Mouse (Mus musculus) layer of hippocampus, adult 8-10 months (tissue): ENCODE measurements around the gene Itgae. TPM values are rescaled to one million over a fixed set of nuclear protein-coding genes. Genes with fewer than 3 reads are reported as not detected.
A peak's percentile ranks its signal among the peaks of the same experiment; 100 is the strongest.

Experiments
- DNase-seq, 2 experiments: peaks; one replicate each; pipeline ENCODE4 v3.0.0; 2022; ENCODE audit warnings: low spot score in 2 of 2
- total RNA-seq, 4 experiments: library from RNA; stranded (reverse); gene quantifications; 2 replicates each; pipeline ENCODE4 v1.2.4; 2022

The Itgae gene
- total RNA-seq, 4 experiments from 2014 or later: 0.16 to 0.21 (median 0.18) TPM

DNA sequence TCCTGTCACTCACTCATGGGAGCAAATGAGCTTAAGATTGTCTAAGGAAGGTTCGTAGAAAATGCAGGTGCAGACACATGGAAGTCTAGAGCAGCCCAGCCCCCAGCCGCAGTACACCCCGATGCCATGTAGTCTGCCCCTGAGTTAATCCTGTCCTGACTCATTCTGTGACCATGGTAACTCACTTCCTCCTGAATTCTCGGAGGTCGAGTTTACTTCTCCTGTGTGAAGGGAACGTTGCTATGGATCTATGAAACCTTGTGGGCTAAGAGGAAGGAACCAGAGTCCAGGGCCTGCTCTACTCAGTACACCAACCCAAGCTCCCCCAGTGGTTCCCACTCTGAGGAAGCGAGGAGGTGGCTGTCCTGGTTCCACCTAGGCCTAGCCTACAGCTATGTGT, 2.5 kb downstream of the Itgae start:
- DNase-seq: no peak

DNA sequence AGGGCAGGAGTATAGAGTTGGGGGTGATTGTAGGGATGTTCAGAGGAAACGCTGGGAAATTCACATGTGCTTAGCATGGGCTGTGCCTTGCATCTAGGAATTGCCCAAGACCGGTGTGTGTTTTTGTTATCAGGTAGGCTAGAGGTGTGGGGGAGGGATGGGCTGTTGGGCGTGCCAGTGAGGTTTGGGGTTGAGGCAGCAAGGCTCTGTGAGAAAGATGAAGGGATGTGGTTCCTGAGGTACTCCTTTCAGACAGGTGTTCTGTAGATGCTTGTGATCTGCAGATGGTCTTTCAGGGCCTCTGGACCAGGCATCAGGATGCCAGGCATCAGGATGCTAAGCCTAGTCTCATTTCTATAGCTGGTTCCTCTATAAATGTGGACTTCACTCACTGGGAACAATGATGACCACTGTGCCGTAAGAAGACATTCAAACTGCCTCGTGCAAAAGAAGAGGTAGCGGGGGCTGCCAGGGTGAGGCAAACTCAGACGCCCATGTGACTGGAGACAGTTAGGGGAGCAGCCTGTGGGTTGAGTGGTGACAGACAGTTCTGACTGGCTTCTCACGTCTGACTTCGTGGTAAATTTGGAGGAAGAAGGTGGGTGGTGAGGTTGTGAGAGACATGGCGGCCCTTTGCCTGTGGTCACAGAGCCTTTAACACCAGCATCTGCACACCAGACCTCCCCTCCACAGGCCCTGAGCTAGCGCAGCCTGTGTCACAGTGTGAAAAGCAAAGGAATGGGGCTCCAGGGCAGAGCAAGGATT, 4.0 kb downstream of the Itgae start:
- no peak for DNase-seq

DNA sequence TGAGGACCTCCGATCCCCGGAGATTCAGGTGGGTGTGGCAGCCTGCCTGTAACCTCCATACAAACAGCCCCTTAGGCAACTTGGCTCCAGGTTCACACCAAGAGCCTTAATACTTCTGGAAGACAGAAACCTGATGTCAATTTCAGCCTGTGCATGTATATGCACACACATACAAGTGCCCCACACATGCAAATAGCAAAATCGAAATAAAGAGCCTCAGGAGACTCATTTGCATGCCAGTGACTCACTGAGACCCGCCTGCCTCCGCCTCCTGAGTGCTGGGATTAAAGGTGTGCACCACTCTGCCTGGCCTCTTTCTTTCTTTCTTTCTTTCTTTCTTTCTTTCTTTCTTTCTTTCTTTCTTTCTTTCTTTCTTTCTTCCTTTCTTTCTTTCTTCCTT, 8.5 kb downstream of the Itgae start:
- no peak for DNase-seq

DNA sequence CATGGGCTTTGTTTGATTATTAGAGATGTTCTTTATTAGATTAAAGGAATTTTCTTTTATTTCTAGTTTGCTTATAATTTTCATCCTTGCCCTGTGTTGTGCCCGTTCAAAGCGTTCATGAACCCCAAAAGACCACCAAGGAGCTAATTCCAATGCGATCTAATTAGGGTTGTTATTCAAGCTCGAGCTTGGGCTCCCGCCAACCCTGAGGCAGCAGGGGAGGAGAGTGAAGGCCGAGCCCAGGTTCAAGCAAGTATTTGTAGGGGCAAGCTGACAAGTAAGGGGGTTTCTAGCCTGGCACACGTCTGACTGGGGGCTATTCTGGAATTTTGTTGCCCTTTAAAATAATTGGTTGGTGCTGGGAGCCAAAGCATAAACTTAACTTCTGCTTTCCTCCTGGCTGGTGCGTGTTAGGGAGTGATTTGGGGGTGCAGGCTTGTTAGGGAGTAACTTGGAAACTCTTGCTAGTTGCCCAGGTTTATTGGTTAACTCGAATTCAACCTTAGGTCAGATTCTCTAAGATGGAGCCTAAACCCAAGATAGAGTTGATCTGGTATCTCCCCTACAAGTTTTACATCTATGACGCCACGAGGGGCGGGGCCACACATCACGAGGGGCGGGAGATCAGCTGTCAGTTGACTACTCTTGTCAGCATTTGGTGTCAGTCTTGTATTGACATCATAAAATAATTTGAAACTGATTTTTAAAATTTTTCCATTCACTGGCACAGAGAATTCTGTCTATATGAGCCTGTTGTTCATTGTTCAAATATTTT, 9.8 kb downstream of the Itgae start:
- no peak for DNase-seq

DNA sequence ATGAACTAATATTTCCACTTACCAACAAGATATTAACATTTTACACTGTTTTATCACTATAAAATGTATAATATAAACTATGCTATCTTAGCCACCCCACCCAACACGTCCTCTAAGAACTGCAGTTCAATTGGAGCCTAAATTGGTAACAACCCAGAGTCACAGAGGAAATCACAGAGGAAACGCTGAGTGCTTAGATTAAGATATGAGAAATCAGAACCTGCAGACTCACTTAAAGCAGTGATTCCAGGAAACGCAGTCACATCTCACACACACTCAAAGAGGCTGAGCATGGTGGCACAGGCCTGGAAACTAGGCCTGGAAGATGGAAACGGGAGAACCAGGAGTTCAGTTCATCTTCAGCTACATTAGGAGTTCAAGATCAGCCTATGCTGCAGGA, 10.9 kb downstream of the Itgae start:
- DNase-seq: no peak

DNA sequence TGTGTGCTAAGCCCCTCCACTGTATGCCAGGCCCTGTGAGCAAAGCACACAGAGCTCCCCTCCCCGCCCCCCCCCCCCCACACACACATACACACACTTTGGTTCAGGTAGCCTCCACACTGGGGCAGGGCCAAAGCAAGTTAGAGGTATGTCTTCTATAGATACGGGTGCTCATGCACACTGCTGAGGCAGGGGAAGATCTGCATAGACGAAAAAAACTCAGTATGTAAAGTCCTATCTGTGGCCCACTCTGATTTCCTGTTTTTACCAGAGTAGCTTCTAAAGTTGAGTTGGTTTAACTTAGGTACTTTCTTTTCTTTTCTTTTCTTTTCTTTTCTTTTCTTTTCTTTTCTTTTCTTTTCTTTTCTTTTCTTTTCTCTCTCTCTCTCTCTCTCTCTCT, 14.9 kb downstream of the Itgae start:
- no peak for DNase-seq

DNA sequence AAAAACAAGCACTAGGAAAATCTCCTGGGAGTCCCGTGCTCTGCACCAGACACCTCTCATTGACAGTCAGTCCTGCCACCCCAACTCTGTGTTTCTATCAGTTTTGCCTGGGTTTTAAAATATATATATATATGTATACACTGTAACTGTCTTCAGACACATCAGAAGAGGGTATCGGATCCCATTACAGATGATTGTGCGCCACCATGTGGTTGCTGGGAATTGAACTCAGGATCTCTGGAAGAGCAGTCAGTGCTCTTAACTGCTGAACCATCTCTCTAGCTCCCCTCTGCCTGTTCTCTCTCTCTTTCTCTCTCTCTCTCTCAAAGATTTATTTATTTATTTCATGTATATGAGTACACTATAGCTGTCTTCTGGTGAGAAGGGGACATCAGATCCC, 17.0 kb downstream of the Itgae start:
- peak in 1 of 2 experiments; percentile 33 for DNase-seq

DNA sequence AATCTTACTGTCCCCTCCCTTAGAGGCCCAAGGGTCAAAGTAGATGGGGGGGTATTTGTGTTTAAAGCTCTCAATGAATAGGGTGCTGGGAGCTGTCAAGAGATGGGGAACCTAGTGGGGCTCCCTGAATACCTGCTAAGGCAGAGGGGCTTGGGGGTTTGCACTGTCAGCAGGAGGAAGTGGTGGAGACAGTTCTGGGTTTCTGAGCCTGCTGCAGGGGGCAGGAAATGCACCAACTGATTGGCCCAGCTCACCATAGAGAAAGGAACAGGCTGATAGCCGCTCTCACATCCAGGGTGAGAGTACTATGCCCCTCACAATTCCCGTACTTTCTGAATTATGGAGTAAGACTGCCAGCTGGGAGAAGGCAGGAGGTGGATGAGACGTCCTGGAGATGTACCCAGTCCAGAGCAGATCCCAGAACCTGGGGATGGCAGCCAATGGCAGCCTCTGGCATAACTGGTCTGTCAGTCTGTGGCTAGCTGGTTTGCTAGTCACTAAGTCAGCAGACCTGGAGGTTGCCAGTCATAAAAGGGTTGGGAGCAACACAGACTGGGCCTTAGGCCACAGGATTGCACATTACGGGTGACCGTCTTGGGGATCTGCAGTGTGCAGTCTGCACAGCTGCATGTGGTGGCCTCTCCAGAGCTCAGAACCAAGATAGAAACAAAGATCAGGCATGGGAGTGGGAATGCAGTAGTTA, 18.0 kb downstream of the Itgae start:
- no peak for DNase-seq

DNA sequence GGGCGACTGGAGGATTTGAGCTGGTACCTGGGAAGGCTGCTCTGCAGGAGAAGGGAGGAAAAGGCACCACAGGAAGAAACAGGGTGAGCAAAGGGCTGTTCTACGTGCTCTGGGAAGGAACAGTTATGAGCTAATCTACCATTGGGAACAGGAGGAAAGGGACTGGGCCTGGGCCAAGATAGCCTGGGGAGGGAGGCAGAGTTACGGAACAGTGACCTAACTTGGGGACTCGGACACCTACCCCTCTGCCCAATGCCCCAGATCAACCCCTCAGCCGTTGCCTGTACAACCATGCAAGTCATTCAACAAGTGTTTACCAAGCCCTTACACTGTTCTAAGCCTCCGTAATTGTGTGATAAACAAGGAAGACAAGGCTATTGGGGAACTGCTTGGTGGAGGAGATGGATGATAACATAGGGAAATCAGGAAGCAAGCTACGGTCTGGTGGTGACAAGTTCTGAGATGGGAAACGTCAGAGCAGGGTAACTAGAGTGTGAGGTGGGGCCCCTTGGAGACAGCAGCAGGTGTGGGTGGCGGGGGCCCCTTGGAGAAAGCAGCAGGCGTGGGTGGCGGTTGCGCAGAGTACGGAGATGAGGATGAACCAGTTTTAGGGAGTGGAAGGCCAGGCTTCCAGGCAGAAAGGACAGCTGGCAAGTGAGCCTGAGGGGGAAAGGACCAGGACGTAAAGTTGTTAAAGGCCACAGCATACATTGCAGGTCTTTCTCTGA, 18.7 kb downstream of the Itgae start:
- DNase-seq: no peak

DNA sequence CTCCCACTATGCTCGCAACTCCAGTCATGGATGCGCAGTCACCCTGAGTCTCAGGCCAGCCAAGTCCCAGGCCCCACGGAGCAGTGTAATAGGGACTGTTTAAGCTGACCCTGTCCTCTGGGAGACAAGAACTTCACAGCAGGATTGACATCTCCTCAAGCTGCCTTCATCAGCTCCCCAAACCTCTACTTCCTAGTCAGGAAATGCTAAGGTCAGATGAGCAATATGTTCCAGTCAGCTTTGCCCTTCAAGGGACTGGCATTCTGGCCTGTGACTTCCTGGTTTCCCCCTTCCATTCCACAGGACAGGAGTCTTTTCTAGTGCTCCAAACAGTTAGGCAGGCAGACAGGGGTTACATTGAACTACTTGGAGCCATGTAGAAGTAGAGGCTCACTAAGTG, 19.6 kb downstream of the Itgae start:
- DNase-seq: no peak

DNA sequence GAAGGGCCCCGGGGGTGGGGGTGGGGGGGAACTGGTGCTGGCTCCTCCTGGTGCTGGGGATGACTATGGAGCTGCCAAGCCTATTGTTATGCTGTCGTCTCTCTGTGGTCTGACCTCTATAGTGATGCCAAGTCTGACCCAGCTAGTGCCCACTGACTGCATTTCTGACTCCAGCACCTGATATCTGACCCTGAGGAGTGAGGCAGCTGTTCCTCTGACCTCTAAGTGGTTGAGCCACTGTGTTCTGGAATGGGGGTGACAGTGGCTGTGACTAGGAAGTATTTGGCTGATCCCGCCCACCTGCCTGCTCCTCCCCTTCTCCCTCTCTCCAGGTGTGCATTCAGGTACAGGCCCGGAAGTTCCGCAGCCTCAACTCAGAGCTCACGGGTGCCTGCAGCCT, 21.0 kb downstream of the Itgae start:
- DNase-seq: no peak

DNA sequence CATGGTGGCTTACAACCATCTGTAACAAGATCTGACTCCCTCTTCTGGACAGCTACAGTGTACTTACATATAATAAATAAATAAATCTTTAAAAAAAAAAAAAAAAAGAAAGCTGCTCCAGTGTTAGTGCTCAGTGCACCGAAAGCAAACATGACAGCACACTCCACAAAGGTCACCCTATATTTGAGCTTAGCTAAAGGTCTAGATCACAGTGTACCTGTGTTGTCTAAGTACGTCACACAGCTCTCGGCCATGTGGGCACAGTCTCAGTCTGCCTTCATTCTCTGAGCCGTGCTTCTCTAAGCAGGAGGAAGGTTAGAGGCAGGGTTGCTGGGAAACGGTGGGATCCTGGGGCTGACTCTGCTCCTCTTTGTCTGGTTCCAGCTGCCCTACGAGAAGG, 36.1 kb downstream of the Itgae start:
- no peak for DNase-seq

DNA sequence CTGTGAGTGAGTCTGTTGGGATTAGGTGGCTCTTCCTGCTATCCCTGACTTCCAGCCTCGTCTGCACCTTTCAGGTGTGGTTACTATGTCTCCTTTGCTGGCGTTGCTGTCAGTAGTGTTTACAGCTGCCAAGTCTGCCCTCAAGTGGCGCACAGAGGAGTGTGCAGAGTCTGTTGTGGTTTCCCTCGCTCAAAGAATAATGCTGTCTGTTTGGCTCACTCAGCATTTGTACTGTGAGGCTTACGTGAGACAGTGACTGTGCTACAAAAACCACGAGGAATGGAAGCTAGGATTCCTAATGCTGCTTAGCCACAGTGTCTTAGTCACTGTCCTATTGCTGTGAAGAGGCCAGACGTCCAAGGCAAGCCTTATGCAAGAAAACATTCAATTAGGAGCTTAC, 40.6 kb downstream of the Itgae start:
- DNase-seq: no peak

DNA sequence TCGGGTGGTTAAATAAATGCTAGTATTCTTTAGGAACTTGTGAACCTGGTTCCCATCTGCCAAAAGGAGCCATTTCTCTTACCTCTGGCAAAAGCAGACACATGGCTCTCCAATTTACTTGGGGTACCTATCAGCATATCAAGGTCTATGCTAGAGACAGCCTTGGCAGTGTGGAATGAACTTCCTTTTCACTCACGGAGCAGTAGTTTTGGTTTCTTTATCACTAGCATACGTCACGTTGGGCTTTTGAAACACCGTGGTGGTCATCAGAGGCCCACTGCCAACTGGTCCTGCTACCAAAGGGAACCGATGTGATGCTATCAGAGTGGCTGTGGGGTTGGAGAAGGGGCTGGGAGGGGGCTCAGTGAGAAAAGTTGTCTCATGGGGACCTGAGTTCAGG, 42.6 kb downstream of the Itgae start:
- no peak for DNase-seq

DNA sequence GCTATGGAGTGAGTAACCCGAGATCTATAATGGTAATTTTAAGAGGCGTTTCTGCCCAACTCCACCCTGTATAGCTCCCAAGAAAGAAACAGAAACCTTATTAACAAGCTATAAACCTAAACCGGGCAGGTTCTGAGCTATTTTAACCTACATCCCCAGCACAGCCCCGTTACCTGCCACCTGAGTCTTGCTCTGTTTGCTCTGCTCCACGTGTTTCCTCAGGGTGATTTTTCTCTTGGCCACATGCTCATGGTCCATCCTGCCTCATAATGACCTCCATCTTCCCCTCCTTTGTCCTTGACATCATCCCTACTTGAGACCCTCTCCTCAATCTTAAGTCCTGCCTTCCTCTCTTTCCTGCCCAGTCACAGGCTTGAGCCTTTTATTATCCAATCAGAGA, 43.8 kb downstream of the Itgae start:
- no peak for DNase-seq

DNA sequence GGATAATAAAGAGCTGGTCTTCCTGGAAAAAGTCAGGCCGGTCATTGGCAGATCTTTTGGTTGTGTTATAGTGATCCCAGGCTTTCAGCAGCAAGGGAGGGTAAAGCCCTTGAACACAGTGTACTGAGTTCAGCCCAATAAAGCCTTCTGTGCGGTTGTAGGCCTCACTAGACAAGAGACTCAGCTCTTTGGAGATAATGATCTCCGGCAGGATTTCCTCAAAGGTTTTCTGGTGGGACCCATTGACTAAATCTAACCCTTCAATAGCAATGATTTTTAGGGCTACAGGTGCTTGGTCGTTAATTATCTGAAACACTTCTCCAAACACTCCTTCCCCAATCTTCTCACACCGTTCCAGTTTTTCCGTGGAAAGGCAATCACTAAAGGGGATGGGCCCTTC, 46.2 kb downstream of the Itgae start:
- no peak for DNase-seq

DNA sequence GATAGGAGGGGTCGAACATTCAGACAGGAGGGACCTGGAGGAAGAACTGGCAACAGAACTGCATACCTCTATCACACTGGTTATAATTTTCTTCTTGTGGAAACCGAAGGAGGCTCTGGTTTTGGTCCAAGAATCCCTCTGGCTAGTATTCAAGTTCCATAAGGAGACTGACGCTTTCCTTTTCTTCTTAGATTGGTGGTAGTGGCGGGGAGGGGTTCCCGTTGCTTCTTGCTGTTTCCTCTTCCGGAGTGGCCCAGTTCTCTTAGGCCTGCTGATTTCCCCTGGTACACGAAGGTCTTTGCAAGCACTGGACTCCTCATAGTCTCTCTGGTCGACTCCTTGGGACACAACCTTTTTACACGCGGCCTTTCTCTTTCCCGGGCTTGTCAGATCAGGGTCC, 46.7 kb downstream of the Itgae start:
- DNase-seq: no peak

DNA sequence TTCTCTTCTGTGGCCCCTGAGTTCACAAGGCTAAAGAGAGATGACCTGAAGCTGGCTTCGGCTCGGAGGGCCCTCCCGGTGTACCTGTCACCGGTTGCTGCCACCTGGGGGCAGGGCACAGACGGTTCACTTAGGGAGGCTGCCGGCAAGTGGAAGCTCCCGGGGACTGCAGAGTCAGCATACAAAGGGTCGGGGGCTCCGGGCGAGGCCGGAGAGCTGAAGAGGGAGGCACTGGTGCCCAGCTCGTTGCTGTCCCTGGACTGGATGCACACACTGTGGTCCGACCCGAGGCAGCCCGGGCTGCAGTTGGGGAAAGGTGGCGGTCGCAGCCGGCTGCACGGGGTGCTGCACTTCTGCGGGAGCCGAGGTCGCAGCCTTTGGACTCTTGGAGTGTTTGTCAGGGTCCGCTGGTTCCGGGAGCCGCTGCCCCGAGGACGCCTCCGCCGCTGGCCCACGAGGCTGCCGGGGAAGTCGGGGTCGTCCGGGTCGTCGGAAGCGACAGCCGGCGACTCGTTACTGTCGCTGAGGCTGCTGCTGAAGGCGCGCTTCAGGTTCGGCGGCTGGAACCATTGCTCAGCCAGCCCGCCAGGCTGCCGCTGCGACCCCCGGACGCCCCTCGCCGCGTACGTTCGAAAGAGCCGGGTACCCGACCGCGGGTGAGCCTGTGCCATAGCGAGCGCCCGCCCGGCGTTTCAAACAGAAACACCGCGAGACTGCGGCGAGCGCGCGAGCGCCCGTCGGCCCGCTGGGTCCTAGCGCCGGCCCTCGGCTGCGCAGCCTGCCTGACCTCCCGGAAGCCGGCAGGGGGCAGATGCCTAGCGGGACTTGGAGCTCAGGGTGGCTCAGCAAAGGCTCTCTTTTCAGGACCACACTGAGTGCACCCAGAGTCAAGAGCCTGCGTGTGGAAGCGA, 47.5 kb downstream of the Itgae start, which contains the start of gene Haspin:
Haspin (minus strand) TSS at position 704 of the 911 bp plus-strand sequence.
- DNase-seq: peak; percentile 81 to 83

DNA sequence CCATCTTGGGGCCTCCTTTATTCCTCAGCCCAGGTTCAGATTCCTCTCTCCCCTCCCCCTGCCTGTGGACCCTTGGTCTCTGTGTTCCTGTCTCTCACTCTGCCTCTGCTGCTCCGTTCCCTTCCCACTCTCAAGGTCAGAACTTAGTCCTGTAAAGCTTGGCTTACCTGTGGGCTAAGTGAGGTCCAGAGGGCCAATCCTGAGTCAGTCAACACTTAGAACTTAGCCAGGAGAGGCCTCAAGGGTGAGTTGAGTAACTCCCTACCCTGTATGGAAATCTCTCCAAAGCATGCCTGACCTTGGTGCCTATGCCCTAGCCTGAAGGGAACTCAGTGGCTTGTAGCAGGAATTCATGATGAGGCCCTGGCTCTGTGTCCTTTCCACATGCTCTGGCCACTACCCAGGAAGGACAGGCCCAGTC, 53.9 kb downstream of the Itgae start:
- DNase-seq: no peak
